In the genomic region with DNA sequence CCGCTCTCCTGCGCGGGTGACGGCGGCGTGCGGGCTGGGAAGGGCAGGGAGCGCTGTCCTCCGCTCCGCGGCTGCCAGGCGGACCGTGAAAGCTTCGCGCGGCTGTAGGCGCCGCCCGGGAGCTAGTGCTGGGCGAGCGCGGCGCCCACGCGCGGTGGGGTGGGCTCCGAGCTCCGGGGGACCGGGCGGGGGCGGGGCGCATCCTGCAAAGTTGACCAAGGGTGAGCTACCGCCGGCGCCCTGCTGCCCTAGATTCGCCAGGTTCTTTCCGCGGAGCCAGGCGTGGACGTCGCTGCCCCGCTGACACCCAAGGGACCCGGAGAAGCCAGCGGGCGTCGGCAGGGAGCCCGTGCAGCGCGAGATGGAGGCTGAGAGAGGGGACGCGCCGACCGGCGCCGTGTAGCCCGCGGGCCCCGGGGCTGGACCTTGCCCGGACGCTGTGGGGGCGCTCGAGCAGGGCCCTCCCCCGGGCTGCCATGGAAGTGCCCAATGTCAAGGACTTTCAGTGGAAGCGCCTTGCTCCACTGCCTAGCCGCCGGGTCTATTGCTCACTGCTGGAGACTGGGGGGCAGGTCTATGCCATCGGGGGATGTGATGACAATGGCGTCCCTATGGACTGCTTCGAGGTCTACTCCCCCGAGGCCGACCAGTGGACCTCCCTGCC, we compare ENCODE assay signal across 8 mouse cellular contexts. TPM values are rescaled to one million over a fixed set of nuclear protein-coding genes. Genes with fewer than 3 reads are reported as not detected.
DNase-seq lines count a peak whose midpoint lies in the region; ATAC-seq lines count a peak whose summit lies in the region.

No protein-coding gene starts in this region.

- H3K27me3 ChIP-seq in embryonic facial prominence, embryonic 14.5 days (replicated peaks; ENCODE audit: control insufficient read depth, insufficient read depth, low read length) = peaks cover 35% of the 10 kb centered on the region
- H3K27me3 ChIP-seq in hindbrain, embryonic 15.5 days = no peaks in the 10 kb centered on the region
- peaks cover 43% of the 10 kb centered on the region for H3K27me3 ChIP-seq in liver, embryonic 11.5 days (replicated peaks; ENCODE audit: control insufficient read depth, insufficient read depth, low read length)
- H3K27me3 ChIP-seq in neural tube, embryonic 12.5 days (replicated peaks) = peaks cover 23% of the 10 kb centered on the region

- H3K36me3 ChIP-seq in embryonic facial prominence, embryonic 14.5 days (ENCODE audit: control insufficient read depth, insufficient read depth, low read length) = no peaks in the 10 kb centered on the region
- H3K36me3 ChIP-seq in hindbrain, embryonic 15.5 days = no peaks in the 10 kb centered on the region
- H3K36me3 ChIP-seq in liver, embryonic 11.5 days (ENCODE audit: control insufficient read depth, insufficient read depth, low read length) = no peaks in the 10 kb centered on the region
- no peaks in the 10 kb centered on the region for H3K36me3 ChIP-seq in neural tube, embryonic 12.5 days

- no peak overlapping the region for H3K27ac ChIP-seq in embryonic facial prominence, embryonic 14.5 days (replicated peaks; ENCODE audit: low read depth, low read length)
- H3K27ac ChIP-seq in hindbrain, embryonic 15.5 days (replicated peaks) = peak overlapping the region; percentile 84
- no peak overlapping the region for H3K27ac ChIP-seq in liver, embryonic 11.5 days (ENCODE audit: low read depth, low read length)
- peak overlapping the region; percentile 32; the same call in 1 of the 2 replicates for H3K27ac ChIP-seq in neural tube, embryonic 12.5 days

- peak overlapping the region; percentile 99 for H3K4me2 ChIP-seq in embryonic facial prominence, embryonic 14.5 days (ENCODE audit: low read depth, low read length)
- peak overlapping the region; percentile 98 for H3K4me2 ChIP-seq in hindbrain, embryonic 15.5 days
- peak overlapping the region; percentile 92 for H3K4me2 ChIP-seq in liver, embryonic 11.5 days
- peak overlapping the region; percentile 100 for H3K4me2 ChIP-seq in neural tube, embryonic 12.5 days (replicated peaks)

- no peaks in the 10 kb centered on the region for H3K9me3 ChIP-seq in embryonic facial prominence, embryonic 14.5 days (ENCODE audit: control insufficient read depth, low read length)
- H3K9me3 ChIP-seq in hindbrain, embryonic 15.5 days = no peaks in the 10 kb centered on the region
- H3K9me3 ChIP-seq in liver, embryonic 11.5 days (ENCODE audit: control insufficient read depth, low read length) = no peaks in the 10 kb centered on the region
- no peaks in the 10 kb centered on the region for H3K9me3 ChIP-seq in neural tube, embryonic 12.5 days

- H3K4me1 ChIP-seq in embryonic facial prominence, embryonic 14.5 days (ENCODE audit: control insufficient read depth, insufficient read depth, low read length) = no peaks in the 10 kb centered on the region
- peaks cover 65% of the 10 kb centered on the region for H3K4me1 ChIP-seq in hindbrain, embryonic 15.5 days (replicated peaks)
- no peaks in the 10 kb centered on the region; the same call in 1 of the 2 replicates for H3K4me1 ChIP-seq in liver, embryonic 11.5 days (replicated peaks; ENCODE audit: control insufficient read depth, insufficient read depth, low read length)
- H3K4me1 ChIP-seq in neural tube, embryonic 12.5 days = peaks cover 19% of the 10 kb centered on the region

- intact Hi-C loops in gastrocnemius, postnatal 36 days (cut with DNase I) = no loop called here

- ATAC-seq in embryonic facial prominence, embryonic 14.5 days (ENCODE audit: low read depth) = peak; percentile 59
- peak; percentile 46 for ATAC-seq in hindbrain, embryonic 15.5 days (ENCODE audit: low FRiP score, low read depth)
- ATAC-seq in liver, embryonic 11.5 days (replicated peaks; ENCODE audit: low FRiP score) = 0 out of 2 replicates have a peak, but pooled peaks have one; percentile 18
- peak; percentile 68 for ATAC-seq in neural tube, embryonic 12.5 days (ENCODE audit: low FRiP score, low read depth)

- WGBS in embryonic facial prominence, embryonic 14.5 days = 5% methylated on average over 14 of the region's 71 CpGs
- 1% methylated on average over 65 of the region's 71 CpGs for WGBS in hindbrain, embryonic 15.5 days
- 2% methylated on average over 70 of the region's 71 CpGs for WGBS in liver, embryonic 11.5 days
- WGBS in neural tube, embryonic 12.5 days = 1% methylated on average over 71 of the region's 71 CpGs

- peak overlapping the region; percentile 57 for H3K4me3 ChIP-seq in embryonic facial prominence, embryonic 14.5 days (ENCODE audit: low read depth, low read length)
- H3K4me3 ChIP-seq in hindbrain, embryonic 15.5 days = peak overlapping the region; percentile 65
- H3K4me3 ChIP-seq in liver, embryonic 11.5 days (ENCODE audit: low read depth, low read length) = peak overlapping the region; percentile 55
- H3K4me3 ChIP-seq in neural tube, embryonic 12.5 days = peak overlapping the region; percentile 57

- DNase-seq in gastrocnemius, postnatal 10 days = peak; percentile 52
- no peak for DNase-seq in gastrocnemius, postnatal 36 days
- peak; percentile 66 for DNase-seq in NIH3T3 (ENCODE audit: low read depth)
- DNase-seq in embryonic facial prominence, embryonic 14.5 days (ENCODE audit: low spot score) = no peak
- DNase-seq in liver, embryonic 11.5 days (ENCODE audit: low spot score) = no peak
- no peak for DNase-seq in layer of hippocampus, postnatal 36 days

- peak overlapping the region; percentile 69 for H3K9ac ChIP-seq in embryonic facial prominence, embryonic 14.5 days (ENCODE audit: low read depth, low read length)
- peak overlapping the region; percentile 86 for H3K9ac ChIP-seq in hindbrain, embryonic 15.5 days
- peak overlapping the region; percentile 51 for H3K9ac ChIP-seq in liver, embryonic 11.5 days (ENCODE audit: low read depth, low read length)
- H3K9ac ChIP-seq in neural tube, embryonic 12.5 days = peak overlapping the region; percentile 78

RNA-seq across cellular contexts. Expression of a gene that starts 0.5 kb away (rescaled TPM):
- under 1 TPM; 0.45 to 0.52 TPM for total RNA-seq in gastrocnemius, postnatal 10 days (2021)
- total RNA-seq in gastrocnemius, postnatal 36 days (2021) = under 1 TPM; 0.07 to 0.10 TPM
- 0.52 and 0.70 TPM in 2 replicates for polyA plus RNA-seq in embryonic facial prominence, embryonic 14.5 days (2014; fragmentation: Nextera tagmentation; extraction: Ambion mirVana)
- 8.7 and 9.5 TPM in 2 replicates for polyA plus RNA-seq in hindbrain, embryonic 15.5 days (2015; fragmentation: Nextera tagmentation; extraction: Ambion mirVana)
- polyA plus RNA-seq in liver, embryonic 11.5 days (2014; fragmentation: Nextera tagmentation; extraction: Ambion mirVana) = 0.05 TPM in 1 of 2 replicates, not detected in the other
- 3.3 and 4.0 TPM in 2 replicates for polyA plus RNA-seq in neural tube, embryonic 12.5 days (2016; fragmentation: Nextera tagmentation; extraction: Ambion mirVana)
- total RNA-seq in layer of hippocampus, postnatal 36 days (2021) = 1 to 10 TPM; 3.0 to 3.3 TPM

RNA-seq across cellular contexts. Expression of a gene that starts 17.0 kb away (rescaled TPM):
- 1 to 10 TPM; 2.0 to 2.2 TPM for total RNA-seq in gastrocnemius, postnatal 10 days (2021)
- under 1 TPM; 0.59 to 0.99 TPM for total RNA-seq in gastrocnemius, postnatal 36 days (2021)
- 5.2 and 6.1 TPM in 2 replicates for polyA plus RNA-seq in embryonic facial prominence, embryonic 14.5 days (2014; fragmentation: Nextera tagmentation; extraction: Ambion mirVana)
- 12.9 and 24.2 TPM in 2 replicates for polyA plus RNA-seq in hindbrain, embryonic 15.5 days (2015; fragmentation: Nextera tagmentation; extraction: Ambion mirVana)
- polyA plus RNA-seq in liver, embryonic 11.5 days (2014; fragmentation: Nextera tagmentation; extraction: Ambion mirVana) = 1.2 and 2.0 TPM in 2 replicates
- 21.8 and 22.8 TPM in 2 replicates for polyA plus RNA-seq in neural tube, embryonic 12.5 days (2016; fragmentation: Nextera tagmentation; extraction: Ambion mirVana)
- 1 to 10 TPM in 1 of 2 experiments, under 1 TPM in 1; 0.63 to 1.1 TPM for total RNA-seq in layer of hippocampus, postnatal 36 days (2021)

Comparison
In these comparisons a context has a peak if more than half of its experiments do, and no peak if none do; other contexts are left out.
1. DNase-seq: peak in gastrocnemius, postnatal 10 days (single experiment) and NIH3T3 (single experiment); none in gastrocnemius, postnatal 36 days (0 of 2), embryonic facial prominence, embryonic 14.5 days (single experiment), liver, embryonic 11.5 days (single experiment) and layer of hippocampus, postnatal 36 days (0 of 2).
2. ATAC-seq: peak in every context shown above with its lines; median percentile 68 in neural tube, embryonic 12.5 days; 59 in embryonic facial prominence, embryonic 14.5 days; 46 in hindbrain, embryonic 15.5 days; 18 in liver, embryonic 11.5 days.
3. H3K27ac ChIP-seq: peak in hindbrain, embryonic 15.5 days (single experiment) and neural tube, embryonic 12.5 days (single experiment); none in embryonic facial prominence, embryonic 14.5 days (single experiment) and liver, embryonic 11.5 days (single experiment).
4. Peak in every context shown above with its lines, with median percentiles within 50 percentile points of each other: H3K4me2 ChIP-seq, H3K4me3 ChIP-seq and H3K9ac ChIP-seq.